Mouse (Mus musculus): Measurements from ENCODE around the gene Rilpl1. TPM values are rescaled to one million over a fixed set of nuclear protein-coding genes. Genes with fewer than 3 reads are reported as not detected.
"Not testable (repeated sequence)": the region's sequence is repeated elsewhere in the genome, so short reads cannot be mapped to it uniquely, and the experiment has no call there.

The Rilpl1 gene
- polyA plus RNA-seq, 1 experiment from 2014 or later: 9.0 TPM

- TF ChIP-seq CTCF (IDR thresholded peaks at IDR 0.05; ENCODE audit: low read depth): no peak
- TF ChIP-seq EP300 (optimal IDR thresholded peaks at IDR 0.05): no peak
Observed at GRCm38 (mm10) chr5:124501541-124501940, 29.6 kb downstream of the Rilpl1 start.

GRCm38 (mm10) chr5:124500573-124500972 lies 30.6 kb downstream of the Rilpl1 start:
- ATAC-seq (ENCODE audit: low FRiP score, low TSS enrichment) (no peak), DNase-seq (ENCODE audit: low spot score) (no peak)
- Histone ChIP-seq H3K27ac (replicated peaks) (no peak overlapping the region), H3K4me1 (replicated peaks; ENCODE audit: control insufficient read depth, insufficient read depth) (no peaks in the 10 kb centered on the region), H3K9ac (ENCODE audit: low read length) (no peak overlapping the region), H3K4me3 (ENCODE audit: low read depth, low read length) (no peak overlapping the region), H3K27me3 (ENCODE audit: control insufficient read depth, insufficient read depth, low read length) (no peaks in the 10 kb centered on the region), H3K4me2 (replicated peaks; ENCODE audit: low read depth) (no peak overlapping the region), H3K9me3 (ENCODE audit: control insufficient read depth, low read length) (no peaks in the 10 kb centered on the region), H3K36me3 (ENCODE audit: control insufficient read depth, insufficient read depth, low read length) (peaks cover 5% of the 10 kb centered on the region; the same call in 1 of the 2 replicates)
- 88% methylated on average over 3 of the region's 3 CpGs for WGBS
- TF ChIP-seq EP300 (optimal IDR thresholded peaks at IDR 0.05) (no peak), CTCF (IDR thresholded peaks at IDR 0.05; ENCODE audit: low read depth) (no peak)

More at GRCm38 (mm10) chr5:124501541-124501940, 29.6 kb downstream of the Rilpl1 start:
- H3K4me3 ChIP-seq (ENCODE audit: low read depth, low read length): no peak overlapping the region
- no peak for ATAC-seq (ENCODE audit: low FRiP score, low TSS enrichment)
- no peaks in the 10 kb centered on the region for H3K27me3 ChIP-seq (ENCODE audit: control insufficient read depth, insufficient read depth, low read length)
- no peak for DNase-seq (ENCODE audit: low spot score)
- no peaks in the 10 kb centered on the region for H3K9me3 ChIP-seq (ENCODE audit: control insufficient read depth, low read length)
- 89% methylated on average over 10 of the region's 10 CpGs for WGBS
- H3K27ac ChIP-seq (replicated peaks): no peak overlapping the region
- no peak overlapping the region for H3K9ac ChIP-seq (ENCODE audit: low read length)
- peaks cover 5% of the 10 kb centered on the region; the same call in 1 of the 2 replicates for H3K36me3 ChIP-seq (ENCODE audit: control insufficient read depth, insufficient read depth, low read length)
- no peak overlapping the region for H3K4me2 ChIP-seq (replicated peaks; ENCODE audit: low read depth)
- H3K4me1 ChIP-seq (replicated peaks; ENCODE audit: control insufficient read depth, insufficient read depth): no peaks in the 10 kb centered on the region

GRCm38 (mm10) chr5:124500037-124500436 lies 31.2 kb downstream of the Rilpl1 start:
- H3K4me1 ChIP-seq (replicated peaks; ENCODE audit: control insufficient read depth, insufficient read depth); H3K27ac ChIP-seq (replicated peaks); H3K27me3 ChIP-seq (ENCODE audit: control insufficient read depth, insufficient read depth, low read length); H3K9ac ChIP-seq (ENCODE audit: low read length); DNase-seq (ENCODE audit: low spot score); H3K4me2 ChIP-seq (replicated peaks; ENCODE audit: low read depth); H3K9me3 ChIP-seq (ENCODE audit: control insufficient read depth, low read length); H3K36me3 ChIP-seq (ENCODE audit: control insufficient read depth, insufficient read depth, low read length); ATAC-seq (ENCODE audit: low FRiP score, low TSS enrichment); H3K4me3 ChIP-seq (ENCODE audit: low read depth, low read length): not testable (repeated sequence)
- 75% methylated on average over 2 of the region's 4 CpGs for WGBS
- TF ChIP-seq CTCF (IDR thresholded peaks at IDR 0.05; ENCODE audit: low read depth): peak; percentile 14; the same call in 1 of the 2 replicates

GRCm38 (mm10) chr5:124499001-124499400 lies 32.2 kb downstream of the Rilpl1 start:
- whole genome bisulfite sequencing: 61% methylated on average over 5 of the region's 5 CpGs
- H3K4me3 ChIP-seq (ENCODE audit: low read depth, low read length): no peak overlapping the region
- no peak for ATAC-seq (ENCODE audit: low FRiP score, low TSS enrichment)

GRCm38 (mm10) chr5:124498221-124498876 lies 32.8 kb downstream of the Rilpl1 start:
- Histone ChIP-seq H3K4me2 (replicated peaks; ENCODE audit: low read depth) (no peak overlapping the region), H3K9ac (ENCODE audit: low read length) (no peak overlapping the region), H3K36me3 (ENCODE audit: control insufficient read depth, insufficient read depth, low read length) (peaks cover 10% of the 10 kb centered on the region; the same call in 1 of the 2 replicates), H3K4me1 (replicated peaks; ENCODE audit: control insufficient read depth, insufficient read depth) (no peaks in the 10 kb centered on the region), H3K4me3 (ENCODE audit: low read depth, low read length) (no peak overlapping the region), H3K9me3 (ENCODE audit: control insufficient read depth, low read length) (no peaks in the 10 kb centered on the region), H3K27ac (replicated peaks) (peak overlapping the region; percentile 30; the same call in 1 of the 2 replicates), H3K27me3 (ENCODE audit: control insufficient read depth, insufficient read depth, low read length) (no peaks in the 10 kb centered on the region)
- TF ChIP-seq CTCF (IDR thresholded peaks at IDR 0.05; ENCODE audit: low read depth) (no peak), EP300 (optimal IDR thresholded peaks at IDR 0.05) (no peak)
- WGBS: 70% methylated on average over 9 of the region's 9 CpGs
- ATAC-seq (ENCODE audit: low FRiP score, low TSS enrichment) (no peak), DNase-seq (ENCODE audit: low spot score) (no peak)

More at GRCm38 (mm10) chr5:124499001-124499400, 32.2 kb downstream of the Rilpl1 start:
- Histone ChIP-seq H3K4me2 (replicated peaks; ENCODE audit: low read depth) (no peak overlapping the region), H3K9me3 (ENCODE audit: control insufficient read depth, low read length) (no peaks in the 10 kb centered on the region), H3K36me3 (ENCODE audit: control insufficient read depth, insufficient read depth, low read length) (peaks cover 10% of the 10 kb centered on the region; the same call in 1 of the 2 replicates), H3K9ac (ENCODE audit: low read length) (no peak overlapping the region), H3K27me3 (ENCODE audit: control insufficient read depth, insufficient read depth, low read length) (no peaks in the 10 kb centered on the region), H3K27ac (replicated peaks) (no peak overlapping the region), H3K4me1 (replicated peaks; ENCODE audit: control insufficient read depth, insufficient read depth) (no peaks in the 10 kb centered on the region)
- TF ChIP-seq CTCF (IDR thresholded peaks at IDR 0.05; ENCODE audit: low read depth): no peak
- TF ChIP-seq EP300 (optimal IDR thresholded peaks at IDR 0.05): no peak
- no peak for DNase-seq (ENCODE audit: low spot score)

Measured in stomach, postnatal 0 days (tissue).